Comparison of ENCODE assay signal across 11 mouse cellular contexts in genomic region chr6:86077880-86078279, GRCm38 (mm10). TPM values are rescaled to one million over a fixed set of nuclear protein-coding genes. Genes with fewer than 3 reads are reported as not detected.
DNase-seq lines count a peak whose midpoint lies in the region; ATAC-seq lines count a peak whose summit lies in the region.
"Had no signal": no experiment of that assay in that cellular context is flagged by ENCODE, and none has a peak within 500 bp of the region (broad histone marks: within the 10 kb centered on the region; RNA-seq: fewer than 3 reads in every experiment).

No protein-coding gene starts in this region.

- no peak overlapping the region for H3K27ac ChIP-seq in forebrain, embryonic 11.5 days (ENCODE audit: low read depth, low read length)
- H3K27ac ChIP-seq in forebrain, embryonic 15.5 days (replicated peaks), result no peak overlapping the region
- peak overlapping the region; percentile 17; the same call in 1 of the 2 replicates for H3K27ac ChIP-seq in midbrain, embryonic 12.5 days (replicated peaks)
- no peak overlapping the region for H3K27ac ChIP-seq in midbrain, embryonic 11.5 days (ENCODE audit: low read depth, low read length)
- no peak overlapping the region for H3K27ac ChIP-seq in intestine, embryonic 16.5 days (ENCODE audit: low read length)
- H3K27ac ChIP-seq: kidney, postnatal 0 days had no signal

- intact Hi-C loops in gastrocnemius, postnatal 14 days (cut with DNase I; ENCODE audit: low total_unique reads), result no loop called here

- no peak for DNase-seq in forebrain, embryonic 11.5 days (ENCODE audit: low spot score)
- no peak for DNase-seq in midbrain, embryonic 11.5 days (ENCODE audit: low spot score, missing footprints)
- DNase-seq in spleen, postnatal 14 days (ENCODE audit: low spot score in 2 of 2), result peak; percentile 43 to 48
- DNase-seq in ovary, postnatal 36 days (ENCODE audit: low spot score), result no peak
- DNase-seq in gastrocnemius, postnatal 14 days, result no peak
- DNase-seq: lung, postnatal 36 days; retina, postnatal 1 day had no signal

- no peak overlapping the region for H3K9ac ChIP-seq in forebrain, embryonic 11.5 days (ENCODE audit: low read length)
- no peak overlapping the region for H3K9ac ChIP-seq in forebrain, embryonic 15.5 days (replicated peaks)
- no peak overlapping the region for H3K9ac ChIP-seq in midbrain, embryonic 12.5 days (replicated peaks)
- H3K9ac ChIP-seq in midbrain, embryonic 11.5 days (ENCODE audit: low read length), result no peak overlapping the region
- H3K9ac ChIP-seq in intestine, embryonic 16.5 days (ENCODE audit: low read depth, low read length), result no peak overlapping the region

- H3K4me1 ChIP-seq in forebrain, embryonic 11.5 days (replicated peaks; ENCODE audit: control insufficient read depth, insufficient read depth, low read length), result no peaks in the 10 kb centered on the region
- H3K4me1 ChIP-seq in forebrain, embryonic 15.5 days, result peaks cover 5% of the 10 kb centered on the region; the same call in 1 of the 2 replicates
- H3K4me1 ChIP-seq in midbrain, embryonic 12.5 days, result peaks cover 19% of the 10 kb centered on the region; the same call in 1 of the 2 replicates
- H3K4me1 ChIP-seq in midbrain, embryonic 11.5 days (ENCODE audit: control insufficient read depth, insufficient read depth, low read length), result peaks cover 2% of the 10 kb centered on the region; the same call in 1 of the 2 replicates
- no peaks in the 10 kb centered on the region for H3K4me1 ChIP-seq in intestine, embryonic 16.5 days (ENCODE audit: control insufficient read depth, insufficient read depth, low read length)

- no peak for ATAC-seq in forebrain, embryonic 11.5 days (replicated peaks; ENCODE audit: low FRiP score)
- no peak for ATAC-seq in forebrain, embryonic 15.5 days (replicated peaks)
- no peak for ATAC-seq in midbrain, embryonic 12.5 days (ENCODE audit: low FRiP score, low read depth)
- ATAC-seq in midbrain, embryonic 11.5 days (ENCODE audit: low FRiP score), result no peak
- ATAC-seq in intestine, embryonic 16.5 days, result peak; percentile 64; the same call in 1 of the 2 replicates

- H3K4me3 ChIP-seq in forebrain, embryonic 11.5 days (ENCODE audit: low read depth, low read length), result 0 out of 2 replicates have a peak overlapping the region, but pooled peaks have one; percentile 7
- no peak overlapping the region for H3K4me3 ChIP-seq in forebrain, embryonic 15.5 days
- H3K4me3 ChIP-seq in midbrain, embryonic 12.5 days, result no peak overlapping the region
- H3K4me3 ChIP-seq in midbrain, embryonic 11.5 days (ENCODE audit: low read depth, low read length), result no peak overlapping the region
- H3K4me3 ChIP-seq in intestine, embryonic 16.5 days (ENCODE audit: low read length), result no peak overlapping the region

- no peaks in the 10 kb centered on the region for H3K9me3 ChIP-seq in forebrain, embryonic 11.5 days (ENCODE audit: control insufficient read depth, low read length)
- no peaks in the 10 kb centered on the region for H3K9me3 ChIP-seq in forebrain, embryonic 15.5 days
- no peaks in the 10 kb centered on the region for H3K9me3 ChIP-seq in midbrain, embryonic 12.5 days
- no peaks in the 10 kb centered on the region for H3K9me3 ChIP-seq in midbrain, embryonic 11.5 days (ENCODE audit: control insufficient read depth, low read length)
- no peaks in the 10 kb centered on the region for H3K9me3 ChIP-seq in intestine, embryonic 16.5 days (ENCODE audit: control insufficient read depth, low read length)

- no peaks in the 10 kb centered on the region for H3K36me3 ChIP-seq in forebrain, embryonic 11.5 days (ENCODE audit: control insufficient read depth, insufficient read depth, low read length)
- no peaks in the 10 kb centered on the region for H3K36me3 ChIP-seq in forebrain, embryonic 15.5 days
- peaks cover 2% of the 10 kb centered on the region for H3K36me3 ChIP-seq in midbrain, embryonic 12.5 days
- H3K36me3 ChIP-seq in midbrain, embryonic 11.5 days (ENCODE audit: control insufficient read depth, insufficient read depth, low read length), result no peaks in the 10 kb centered on the region
- no peaks in the 10 kb centered on the region for H3K36me3 ChIP-seq in intestine, embryonic 16.5 days (ENCODE audit: control insufficient read depth, insufficient read depth, low read length)

- 78% methylated on average over 5 of the region's 5 CpGs for WGBS in forebrain, embryonic 11.5 days
- WGBS in forebrain, embryonic 15.5 days, result 81% methylated on average over 5 of the region's 5 CpGs
- 77% methylated on average over 5 of the region's 5 CpGs for WGBS in midbrain, embryonic 12.5 days
- 76% methylated on average over 5 of the region's 5 CpGs for WGBS in midbrain, embryonic 11.5 days
- WGBS in intestine, embryonic 16.5 days, result 61% methylated on average over 5 of the region's 5 CpGs

- H3K4me2 ChIP-seq in forebrain, embryonic 11.5 days (ENCODE audit: low read depth, low read length, severe bottlenecking), result no peak overlapping the region
- H3K4me2 ChIP-seq in forebrain, embryonic 15.5 days (replicated peaks), result no peak overlapping the region
- no peak overlapping the region for H3K4me2 ChIP-seq in midbrain, embryonic 12.5 days (replicated peaks)
- no peak overlapping the region for H3K4me2 ChIP-seq in midbrain, embryonic 11.5 days
- no peak overlapping the region for H3K4me2 ChIP-seq in intestine, embryonic 16.5 days (ENCODE audit: low read depth, low read length)

- H3K27me3 ChIP-seq in forebrain, embryonic 11.5 days (ENCODE audit: control insufficient read depth, insufficient read depth, low read length), result no peaks in the 10 kb centered on the region
- no peaks in the 10 kb centered on the region for H3K27me3 ChIP-seq in forebrain, embryonic 15.5 days
- H3K27me3 ChIP-seq in midbrain, embryonic 12.5 days, result no peaks in the 10 kb centered on the region; the same call in 1 of the 2 replicates
- no peaks in the 10 kb centered on the region for H3K27me3 ChIP-seq in midbrain, embryonic 11.5 days (ENCODE audit: control insufficient read depth, insufficient read depth, low read length)
- no peaks in the 10 kb centered on the region for H3K27me3 ChIP-seq in intestine, embryonic 16.5 days (replicated peaks; ENCODE audit: control insufficient read depth, insufficient read depth, low read length)

RNA-seq across cellular contexts. Expression of gene Add2, which starts 49.4 kb away (rescaled TPM):
- polyA plus RNA-seq in forebrain, embryonic 11.5 days (2014; fragmentation: Nextera tagmentation; extraction: Ambion mirVana), result 61.0 and 68.3 TPM in 2 replicates
- polyA plus RNA-seq in forebrain, embryonic 15.5 days (2015; fragmentation: Nextera tagmentation; extraction: Ambion mirVana), result 224 and 230 TPM in 2 replicates
- 127 and 130 TPM in 2 replicates for polyA plus RNA-seq in midbrain, embryonic 12.5 days (2016; fragmentation: Nextera tagmentation; extraction: Ambion mirVana)
- 57.8 and 64.5 TPM in 2 replicates for polyA plus RNA-seq in midbrain, embryonic 11.5 days (2014; fragmentation: Nextera tagmentation; extraction: Ambion mirVana)
- polyA plus RNA-seq in intestine, embryonic 16.5 days (2015; fragmentation: Nextera tagmentation; extraction: Ambion mirVana), result 5.5 and 8.0 TPM in 2 replicates
- total RNA-seq in gastrocnemius, postnatal 14 days (2021), result under 1 TPM; 0.31 to 0.33 TPM

Comparison
In these comparisons a context has a peak if more than half of its experiments do, and no peak if none do; other contexts are left out.
1. DNase-seq: peak in spleen, postnatal 14 days (2 of 2); none in forebrain, embryonic 11.5 days (single experiment), midbrain, embryonic 11.5 days (single experiment), ovary, postnatal 36 days (single experiment) and gastrocnemius, postnatal 14 days (single experiment).